7 mouse cellular contexts compared by ENCODE assay signal in the genomic region with DNA sequence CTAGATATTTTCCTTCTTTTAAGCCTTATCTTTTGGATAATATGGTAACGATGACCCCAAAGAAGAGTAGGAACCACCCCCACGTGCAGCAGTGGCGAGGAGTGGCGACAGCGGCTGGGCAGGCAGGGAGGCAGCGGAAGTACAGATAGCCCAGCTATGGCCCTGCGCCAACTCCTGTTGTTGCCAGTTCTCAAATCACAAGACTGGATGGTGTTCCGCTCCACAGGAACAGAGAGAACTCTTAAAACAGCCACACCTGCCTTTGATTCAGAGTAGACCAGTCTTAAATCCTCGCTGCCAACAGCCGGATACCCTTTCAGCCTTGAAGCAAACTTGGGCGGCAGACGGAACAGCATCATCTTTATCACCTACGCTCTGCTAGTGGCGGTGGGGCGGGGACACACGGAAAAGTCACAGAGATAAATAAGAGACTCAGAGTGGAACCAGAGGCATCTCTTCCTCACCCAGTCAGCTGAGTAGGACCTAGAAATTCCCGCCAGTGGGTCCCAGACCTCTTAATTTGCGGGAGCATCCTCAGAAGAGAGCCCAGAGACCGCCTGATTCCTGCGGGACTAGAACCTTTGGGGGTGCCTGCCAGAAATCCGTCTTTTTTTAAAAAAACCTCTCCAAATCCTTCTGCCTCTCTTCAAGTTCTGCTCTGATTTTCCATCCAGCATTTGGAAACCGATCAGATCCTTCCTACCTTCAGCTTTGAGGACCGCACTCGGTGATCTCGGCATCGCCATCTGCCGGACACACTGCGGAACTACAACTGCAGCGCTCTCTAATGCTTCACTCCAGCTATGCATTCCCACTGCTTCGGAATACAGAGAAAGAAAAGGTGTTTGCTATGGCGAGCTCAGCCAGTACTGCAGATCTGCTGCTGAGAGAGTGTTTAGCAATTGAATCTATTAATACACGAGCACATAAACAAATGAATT. TPM values are rescaled to one million over a fixed set of nuclear protein-coding genes. Genes with fewer than 3 reads are reported as not detected.
DNase-seq lines count a peak whose midpoint lies in the region; ATAC-seq lines count a peak whose summit lies in the region.

No protein-coding gene starts in this region.

- peak overlapping the region; percentile 25 for H3K4me3 ChIP-seq in embryonic facial prominence, embryonic 12.5 days
- H3K4me3 ChIP-seq in limb, embryonic 10.5 days, result peak overlapping the region; percentile 42
- H3K4me3 ChIP-seq in midbrain, embryonic 12.5 days, result peak overlapping the region; percentile 28

- DNase-seq in adrenal gland, postnatal 25 days, result peak; percentile 87
- DNase-seq in heart, adult 18-20 months, result peak; percentile 90 to 95
- DNase-seq in kidney, adult 18-20 months, result peak; percentile 92
- DNase-seq in limb, embryonic 10.5 days (ENCODE audit: low spot score), result peak; percentile 90
- DNase-seq in skeletal muscle tissue, adult 2 months (ENCODE audit: low read depth, low spot score), result peak; percentile 94

- peak overlapping the region; percentile 63 for H3K4me2 ChIP-seq in embryonic facial prominence, embryonic 12.5 days (replicated peaks)
- H3K4me2 ChIP-seq in midbrain, embryonic 12.5 days (replicated peaks), result peak overlapping the region; percentile 50

- H3K9me3 ChIP-seq in embryonic facial prominence, embryonic 12.5 days, result no peaks in the 10 kb centered on the region
- H3K9me3 ChIP-seq in limb, embryonic 10.5 days (replicated peaks), result no peaks in the 10 kb centered on the region
- H3K9me3 ChIP-seq in midbrain, embryonic 12.5 days, result no peaks in the 10 kb centered on the region

- no peaks in the 10 kb centered on the region for H3K36me3 ChIP-seq in embryonic facial prominence, embryonic 12.5 days
- no peaks in the 10 kb centered on the region for H3K36me3 ChIP-seq in limb, embryonic 10.5 days
- H3K36me3 ChIP-seq in midbrain, embryonic 12.5 days, result no peaks in the 10 kb centered on the region

- no peak overlapping the region for H3K27ac ChIP-seq in embryonic facial prominence, embryonic 12.5 days
- H3K27ac ChIP-seq in limb, embryonic 10.5 days, result peak overlapping the region; percentile 58; the same call in 1 of the 2 replicates
- H3K27ac ChIP-seq in midbrain, embryonic 12.5 days (replicated peaks), result no peak overlapping the region

- peaks cover 24% of the 10 kb centered on the region; the same call in 1 of the 2 replicates for H3K4me1 ChIP-seq in embryonic facial prominence, embryonic 12.5 days
- H3K4me1 ChIP-seq in limb, embryonic 10.5 days, result peaks cover 30% of the 10 kb centered on the region
- H3K4me1 ChIP-seq in midbrain, embryonic 12.5 days, result peaks cover 22% of the 10 kb centered on the region

- WGBS in embryonic facial prominence, embryonic 12.5 days, result 6% methylated on average over 32 of the region's 32 CpGs
- WGBS in limb, embryonic 10.5 days, result 8% methylated on average over 32 of the region's 32 CpGs
- WGBS in midbrain, embryonic 12.5 days, result 10% methylated on average over 32 of the region's 32 CpGs

- no peaks in the 10 kb centered on the region for H3K27me3 ChIP-seq in embryonic facial prominence, embryonic 12.5 days
- H3K27me3 ChIP-seq in limb, embryonic 10.5 days (ENCODE audit: low read depth, poor library complexity, severe bottlenecking), result peaks cover 15% of the 10 kb centered on the region
- H3K27me3 ChIP-seq in midbrain, embryonic 12.5 days, result peaks cover 27% of the 10 kb centered on the region

- no peak overlapping the region for H3K9ac ChIP-seq in embryonic facial prominence, embryonic 12.5 days
- no peak overlapping the region for H3K9ac ChIP-seq in midbrain, embryonic 12.5 days (replicated peaks)

- no peak for ATAC-seq in embryonic facial prominence, embryonic 12.5 days (ENCODE audit: insufficient number of reproducible peaks, insufficient read depth, low FRiP score, low TSS enrichment)
- no peak for ATAC-seq in midbrain, embryonic 12.5 days (ENCODE audit: low FRiP score, low read depth)

RNA-seq across cellular contexts. Expression of a gene that starts 15.8 kb away (rescaled TPM):
- 2,613 and 2,647 TPM in 2 replicates for total RNA-seq in adrenal gland, postnatal 25 days (2021)
- 956 and 977 TPM in 2 replicates for polyA plus RNA-seq in embryonic facial prominence, embryonic 12.5 days (2016; fragmentation: Nextera tagmentation; extraction: Ambion mirVana)
- total RNA-seq in heart, adult 18-20 months (2021), result 1,000 to 10,000 TPM; 2,629 to 3,296 TPM
- polyA plus RNA-seq in limb, embryonic 10.5 days (2016; fragmentation: Nextera tagmentation; extraction: Ambion mirVana), result 830 and 926 TPM in 2 replicates
- 921 and 956 TPM in 2 replicates for polyA plus RNA-seq in midbrain, embryonic 12.5 days (2016; fragmentation: Nextera tagmentation; extraction: Ambion mirVana)

RNA-seq across cellular contexts. Expression of a gene that starts 42.3 kb away (rescaled TPM):
- 246 and 276 TPM in 2 replicates for total RNA-seq in adrenal gland, postnatal 25 days (2021)
- polyA plus RNA-seq in embryonic facial prominence, embryonic 12.5 days (2016; fragmentation: Nextera tagmentation; extraction: Ambion mirVana), result 5.3 and 5.5 TPM in 2 replicates
- total RNA-seq in heart, adult 18-20 months (2021), result 10 to 100 TPM; 16.6 to 18.5 TPM
- polyA plus RNA-seq in limb, embryonic 10.5 days (2016; fragmentation: Nextera tagmentation; extraction: Ambion mirVana), result 4.8 and 6.2 TPM in 2 replicates
- polyA plus RNA-seq in midbrain, embryonic 12.5 days (2016; fragmentation: Nextera tagmentation; extraction: Ambion mirVana), result 7.5 and 8.3 TPM in 2 replicates
